Mouse (Mus musculus): ENCODE measurements around the gene Zfp950. TPM values are rescaled to one million over a fixed set of nuclear protein-coding genes. Genes with fewer than 3 reads are reported as not detected.

The Zfp950 gene
- total RNA-seq, 2 experiments from 2014 or later = 8.5 to 19.5 TPM

DNA sequence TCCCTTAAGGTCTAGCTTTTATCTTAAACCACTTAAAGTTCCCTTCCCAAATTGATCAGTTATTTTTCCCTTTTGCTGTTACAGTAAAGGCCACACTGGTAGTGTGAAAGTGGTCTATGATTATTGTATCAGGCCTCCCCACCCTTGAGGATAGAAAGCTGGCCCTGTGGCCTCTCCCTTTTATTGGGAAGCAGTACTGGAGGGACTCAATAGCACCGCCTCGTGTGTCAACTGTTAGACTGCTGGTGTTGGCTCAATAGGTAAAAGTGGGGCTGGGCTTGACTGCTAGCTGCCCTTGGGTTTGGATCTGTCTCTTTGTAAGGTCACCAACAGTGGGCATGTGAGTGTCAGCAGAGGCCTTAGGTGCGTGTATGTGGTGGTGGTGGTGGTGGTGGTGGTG, 76.3 kb downstream of the Zfp950 start:
- peak in 1 of 2 experiments; percentile 46 for DNase-seq
- intact Hi-C loops (cut with DNase I) = loop anchor here (2.0 kb wide), 1 partner anchor 176 kb away; the partner anchor contains the start of gene Grk5

DNA sequence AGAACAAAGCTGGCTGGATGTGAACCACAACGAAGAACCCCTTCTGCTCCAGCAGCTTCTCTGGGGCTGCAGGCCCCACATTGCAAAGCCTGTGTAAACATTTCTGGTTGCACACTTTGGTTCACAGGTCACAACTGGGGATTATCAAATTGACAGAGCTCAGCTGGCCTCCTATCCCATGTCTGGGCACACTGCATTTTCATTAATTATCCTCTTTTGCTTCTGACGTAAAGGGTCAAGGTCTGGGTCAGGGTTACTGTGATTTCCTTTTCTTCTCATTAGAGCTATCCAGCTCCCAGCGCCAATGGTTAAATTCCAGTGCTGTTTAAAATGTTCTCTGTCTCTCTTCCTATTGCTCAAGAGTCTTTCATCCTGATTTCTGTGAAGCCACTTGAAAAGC, 83.1 kb downstream of the Zfp950 start:
- intact Hi-C loops (cut with DNase I) = no loop called here
- peak; percentile 18 to 26 for DNase-seq

DNA sequence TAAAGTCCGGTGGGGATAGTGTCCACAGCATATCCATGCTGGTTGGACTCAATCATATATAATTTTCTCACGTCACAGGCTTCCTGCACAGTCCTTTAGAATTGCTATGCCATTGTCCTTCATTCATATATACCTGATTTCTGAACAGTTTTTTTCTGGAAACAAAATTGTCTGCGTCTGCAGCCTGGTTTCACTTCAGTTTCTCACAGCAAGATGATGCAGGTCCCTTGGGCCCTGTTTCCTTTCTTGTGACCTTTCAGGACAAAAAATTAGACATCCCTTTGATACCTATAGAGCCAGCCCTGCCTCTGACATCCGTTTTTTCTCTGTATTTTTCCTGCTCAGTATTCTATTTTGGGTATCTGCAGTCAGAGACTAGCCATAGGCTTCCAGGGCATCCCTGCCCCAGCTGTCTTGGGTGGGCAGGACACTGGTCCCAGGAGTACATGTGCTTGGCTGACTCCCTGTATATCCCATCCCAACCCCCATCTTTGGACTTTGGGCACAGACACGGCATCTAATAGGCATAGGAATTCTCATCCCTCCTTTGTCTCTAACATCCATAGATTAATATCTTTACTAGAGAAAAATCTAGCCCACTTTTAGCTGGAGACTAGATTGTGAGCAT, 83.7 kb downstream of the Zfp950 start:
- intact Hi-C loops (cut with DNase I) = no loop called here
- no peak for DNase-seq

DNA sequence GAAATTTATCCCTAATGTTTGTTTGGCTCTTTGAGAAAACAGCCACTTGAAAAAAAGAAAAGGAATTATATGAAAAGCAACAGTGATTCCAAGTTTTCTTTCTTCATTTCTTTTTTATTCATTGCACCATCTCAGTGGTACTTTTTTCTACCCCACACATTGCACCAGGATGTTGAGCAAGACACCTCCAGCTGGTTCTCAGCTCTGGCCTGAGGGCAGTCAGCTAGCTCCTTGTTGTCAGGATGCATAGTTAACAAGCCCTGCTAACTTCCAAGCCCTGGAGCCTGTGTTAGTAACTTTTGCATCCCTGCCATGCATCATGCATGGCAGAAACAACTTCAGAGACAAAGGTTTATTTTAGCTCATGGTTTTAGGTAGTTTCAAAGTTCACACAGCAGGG, 87.9 kb downstream of the Zfp950 start:
- intact Hi-C loops (cut with DNase I) = no loop called here

DNA sequence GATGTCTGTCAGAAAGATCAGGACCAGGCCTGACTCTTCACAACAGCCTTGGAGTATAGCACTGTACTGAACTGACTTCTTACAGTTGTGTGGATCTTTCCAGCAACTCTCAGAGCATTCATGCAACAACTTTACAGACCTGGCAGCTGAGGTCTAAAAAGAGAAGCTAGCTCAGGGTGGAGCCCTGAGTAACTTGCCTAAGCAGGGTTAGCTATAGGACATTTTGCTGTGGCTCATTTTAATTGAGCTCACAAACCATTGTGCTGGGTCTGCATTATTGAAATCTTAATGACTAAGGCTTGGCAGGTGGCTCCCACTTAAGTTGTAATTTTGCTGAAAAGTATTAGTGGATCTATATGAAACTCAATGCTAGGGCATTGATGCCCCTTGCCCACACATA, 88.6 kb downstream of the Zfp950 start:
- intact Hi-C loops (cut with DNase I) = no loop called here
- DNase-seq = no peak

More for the DNA sequence above, 87.9 kb downstream of the Zfp950 start:
- DNase-seq = no peak

DNA sequence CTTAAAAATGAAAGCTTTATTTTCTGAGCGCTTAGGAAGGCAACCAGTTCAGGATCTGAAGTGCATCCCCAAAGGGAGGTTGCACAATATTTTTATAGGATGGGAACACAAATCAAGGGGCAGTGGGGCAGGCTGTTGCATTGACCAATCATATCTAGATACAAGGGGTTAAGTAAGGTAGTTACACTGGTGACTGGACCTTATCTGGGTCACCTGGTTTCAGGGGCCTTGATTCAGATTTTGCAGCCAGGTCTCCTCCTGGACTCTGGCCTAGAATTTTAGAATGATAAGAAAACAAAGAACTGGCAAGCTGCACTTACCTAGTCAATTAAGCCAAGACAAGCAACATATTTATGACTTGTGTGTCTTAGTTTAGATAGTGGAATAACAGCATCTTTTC, 89.5 kb downstream of the Zfp950 start:
- DNase-seq = no peak
- intact Hi-C loops (cut with DNase I) = no loop called here

DNA sequence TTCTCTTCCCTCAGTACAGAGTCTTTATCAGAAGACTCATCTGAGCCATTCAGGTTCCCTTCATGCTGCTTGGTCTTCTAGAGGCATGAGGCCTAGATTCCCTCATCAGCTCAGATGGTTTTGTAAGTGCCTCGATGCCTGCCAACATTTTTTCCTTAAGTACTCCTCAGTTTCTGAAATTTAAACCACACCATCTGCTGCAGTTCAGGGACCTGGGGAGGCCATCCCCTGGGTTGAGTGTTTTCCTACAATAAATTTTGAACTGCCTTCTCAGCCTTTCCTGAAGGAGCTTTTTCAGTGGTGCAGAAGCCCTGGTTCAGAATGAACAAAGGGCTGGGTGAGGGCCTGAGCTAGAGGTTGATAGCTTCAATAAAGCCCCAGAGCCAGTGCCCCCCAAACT, 91.2 kb downstream of the Zfp950 start:
- DNase-seq = no peak
- intact Hi-C loops (cut with DNase I) = no loop called here

DNA sequence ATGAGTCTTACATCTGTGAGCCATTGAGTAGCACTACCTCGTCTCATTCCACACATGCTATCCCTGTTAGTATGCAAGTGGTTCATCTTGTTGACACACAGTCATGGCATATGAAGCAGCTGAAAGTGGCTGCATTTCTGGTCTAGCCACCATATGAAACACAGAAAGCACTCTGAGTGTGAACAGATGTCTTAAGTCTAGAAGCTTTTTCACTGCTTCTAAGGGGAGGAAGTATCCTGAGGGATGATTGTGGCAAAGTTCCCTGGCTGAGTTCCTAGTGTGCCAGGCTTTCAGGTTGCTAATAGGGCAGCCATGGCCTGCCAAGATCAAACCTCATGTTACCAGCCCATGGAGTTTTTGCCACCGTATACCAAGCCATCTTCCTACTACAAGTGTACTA, 92.0 kb downstream of the Zfp950 start:
- no peak for DNase-seq
- intact Hi-C loops (cut with DNase I) = no loop called here

DNA sequence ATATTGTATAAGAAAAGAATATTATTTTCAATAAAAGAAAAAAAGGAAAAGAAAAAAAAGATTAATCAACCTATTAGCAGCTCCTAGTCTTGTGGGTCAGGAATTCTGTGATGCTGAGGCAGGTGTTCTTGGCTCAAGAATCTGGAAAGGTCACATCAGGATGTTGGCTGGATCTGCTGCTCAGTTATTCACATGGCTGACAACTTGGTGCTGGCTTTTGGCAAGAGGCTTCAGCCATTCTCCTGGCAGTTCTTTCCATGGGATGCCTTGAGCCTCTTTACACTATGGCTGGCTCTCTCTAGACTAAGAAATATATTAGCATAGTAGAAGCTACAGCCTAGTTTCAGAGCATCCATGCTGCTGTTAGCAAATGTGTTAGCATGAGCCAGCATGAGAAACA, 101.5 kb downstream of the Zfp950 start:
- DNase-seq = no peak
- intact Hi-C loops (cut with DNase I) = no loop called here

DNA sequence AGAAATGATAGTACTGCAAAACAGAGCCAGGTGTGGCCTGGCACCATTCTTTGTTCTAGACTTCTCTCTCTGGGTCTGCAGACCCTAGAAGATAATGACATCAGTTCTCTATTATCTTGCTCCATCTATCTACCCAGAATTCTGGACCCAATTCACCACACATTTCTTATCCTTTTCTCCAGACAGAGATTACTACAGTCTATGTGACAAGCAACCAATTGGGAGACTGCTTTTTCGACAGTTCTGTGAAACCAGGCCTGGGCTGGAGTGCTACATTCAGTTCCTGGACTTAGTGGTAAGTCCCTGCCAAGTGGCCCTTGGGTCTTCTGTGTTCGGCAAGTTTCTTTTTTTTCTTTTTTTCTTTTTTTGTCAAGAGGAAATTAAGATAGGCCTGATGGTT, 109.1 kb downstream of the Zfp950 start:
- no peak for DNase-seq
- intact Hi-C loops (cut with DNase I) = no loop called here

DNA sequence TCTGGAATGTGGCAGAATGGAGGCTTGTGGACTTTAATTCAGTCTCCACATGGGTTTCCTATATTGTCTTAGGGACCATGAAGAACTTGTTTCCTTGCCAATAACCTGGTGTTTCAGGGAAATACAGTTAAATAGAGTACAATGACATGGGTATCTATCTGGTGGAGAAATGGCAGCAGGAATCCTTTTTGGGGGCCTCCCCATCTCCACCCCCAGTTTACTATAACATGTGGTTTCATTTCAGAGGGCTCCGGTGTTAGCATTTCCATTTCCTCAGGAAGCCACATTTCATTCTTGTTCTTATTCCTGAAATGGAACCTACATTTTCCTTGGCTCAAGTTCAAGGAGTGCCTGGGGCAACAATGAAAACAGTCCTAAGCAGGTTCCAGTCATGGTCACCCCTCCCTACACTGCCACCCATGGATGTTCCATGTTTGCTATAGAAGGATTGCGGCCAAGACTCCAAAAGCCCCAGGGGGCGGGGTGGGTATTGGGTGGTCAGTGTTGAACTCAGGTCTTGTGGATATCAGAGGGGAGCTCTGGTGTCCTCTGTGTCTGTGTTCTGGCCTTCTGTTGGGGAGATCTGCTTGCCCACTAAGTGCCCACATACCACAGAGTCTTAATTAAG, 118.6 kb downstream of the Zfp950 start:
- intact Hi-C loops (cut with DNase I) = no loop called here
- DNase-seq = no peak

DNA sequence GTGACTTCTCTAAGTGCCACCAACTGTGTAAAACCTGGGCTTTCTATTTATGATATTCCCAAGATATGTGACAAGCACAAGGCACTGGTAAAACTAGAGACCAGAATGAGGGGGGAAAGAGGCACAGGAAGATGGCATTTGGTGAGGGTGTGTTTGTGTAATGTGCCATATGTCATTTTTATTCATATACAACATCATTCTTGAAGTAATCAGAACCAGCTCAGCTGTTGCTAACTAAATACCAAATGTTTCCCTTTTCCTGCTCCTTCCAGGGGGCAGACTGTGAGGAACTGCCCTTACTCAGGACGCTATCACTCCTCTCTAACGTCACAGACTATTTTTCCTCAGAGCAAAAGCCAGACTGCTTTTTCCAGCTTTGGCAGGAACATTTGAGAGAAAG, 119.1 kb downstream of the Zfp950 start:
- DNase-seq = no peak
- intact Hi-C loops (cut with DNase I) = no loop called here

DNA sequence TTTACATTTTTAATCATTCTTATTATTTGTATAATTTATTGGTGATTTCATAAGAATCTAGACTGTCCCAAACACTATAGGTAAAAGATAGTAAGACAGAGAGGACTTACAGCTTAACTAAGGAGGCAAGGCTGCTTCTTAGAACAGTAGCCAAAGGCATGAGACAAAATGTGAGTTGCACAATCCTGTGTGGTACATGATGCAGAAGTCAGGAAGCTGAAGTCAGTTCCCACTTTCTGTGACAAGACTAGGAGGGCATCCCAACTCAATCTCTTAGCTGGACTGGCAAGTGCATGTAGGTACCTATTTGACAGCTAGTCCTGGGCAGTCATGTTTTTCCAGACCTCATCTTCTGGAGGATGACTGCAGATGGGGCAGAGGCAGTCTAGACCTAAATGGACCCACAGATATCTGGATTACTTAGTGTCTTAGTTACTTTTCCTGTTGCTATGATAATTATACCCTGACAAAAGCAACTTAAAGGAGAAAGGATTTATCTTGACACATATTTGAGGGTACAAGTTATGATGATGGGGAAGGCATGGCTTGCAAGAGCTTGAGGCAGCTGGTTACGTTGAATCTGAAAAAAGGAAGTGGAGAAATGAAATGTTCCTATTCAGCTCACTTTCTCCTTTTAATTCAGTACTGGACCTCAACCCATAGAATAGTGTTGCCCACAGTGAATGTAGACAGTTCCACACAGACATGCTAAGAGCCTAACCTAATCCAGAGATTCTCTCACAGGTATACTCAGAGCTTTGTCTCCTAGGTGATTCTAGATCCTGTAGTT, 123.0 kb downstream of the Zfp950 start:
- no peak for DNase-seq
- intact Hi-C loops (cut with DNase I) = no loop called here

DNA sequence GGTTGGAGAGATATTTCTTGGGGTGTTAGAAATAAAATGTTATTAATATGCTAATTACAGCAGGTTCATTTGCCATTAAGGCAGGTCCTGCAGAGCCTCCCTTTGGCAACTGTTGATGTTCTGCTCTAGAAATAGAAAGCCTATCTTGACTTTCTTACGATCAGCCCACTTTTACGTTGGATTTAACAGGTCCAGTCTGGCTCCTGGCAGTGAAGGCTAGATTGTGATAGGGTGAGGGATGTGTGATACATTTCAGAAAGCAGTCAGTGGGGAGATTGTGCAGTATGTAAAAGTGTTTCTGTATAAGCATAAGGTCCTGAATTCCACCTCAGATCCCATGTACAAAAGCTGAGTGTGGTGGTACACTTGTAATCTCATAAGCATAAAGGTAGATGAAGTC, 131.4 kb downstream of the Zfp950 start:
- intact Hi-C loops (cut with DNase I) = no loop called here
- peak; percentile 38 to 48 for DNase-seq

Other genes starting within 250 kb of the Zfp950 start
- gene Gm7102, start 35.5 kb upstream of the Zfp950 start, total RNA-seq (2021) = under 1 TPM; 0.22 to 0.26 TPM
- not detected for gene Gm6020, start 43.0 kb upstream of the Zfp950 start, total RNA-seq (2021)
- gene Csf2ra, start 87.6 kb upstream of the Zfp950 start, total RNA-seq (2021) = 1 to 10 TPM; 8.9 to 9.7 TPM
- not detected for gene Gm21060, start 156.2 kb upstream of the Zfp950 start, total RNA-seq (2021)

All from heart, postnatal 10 days (tissue).